Mouse (Mus musculus) hindbrain, postnatal 0 days (tissue): ENCODE measurements at regions not wholly inside any gene's neighbourhood (a gene's known extent, or its start where the extent isn't known, plus 50 kb on each side); places are given as distances from the start of the nearest gene placed in this dataset.

Experiments used
- ATAC-seq: fragments of 200-750 bp; cut with Nextera tagmentation; 2 replicates; pipeline ENCODE4 v1.8.0; 2017; ENCODE audit warnings: mild to moderate bottlenecking, moderate TSS enrichment, moderate library complexity
- DNase-seq: peaks from one replicate; pipeline ENCODE4 v3.0.0-alpha.2; 2015; ENCODE audit warnings: low spot score
- H3K27ac ChIP-seq: fragments of 300-500 bp; sonication (generic); 2 replicates; pipeline ENCODE4 v1.5.1; 2014; ENCODE audit warnings: mild to moderate bottlenecking
- H3K27me3 ChIP-seq: fragments of 300-500 bp; sonication (generic); 2 replicates; pipeline ENCODE4 v1.6.1; 2014; ENCODE audit warnings: low read length, mixed read lengths; ENCODE audit not compliant: insufficient read depth
- H3K36me3 ChIP-seq: fragments of 300-500 bp; sonication (generic); 2 replicates; pipeline ENCODE4 v1.6.1; 2014; ENCODE audit warnings: low read length, mixed read lengths; ENCODE audit not compliant: insufficient read depth
- H3K4me1 ChIP-seq: fragments of 300-500 bp; sonication (generic); 2 replicates; pipeline ENCODE4 v1.6.1; 2014; ENCODE audit warnings: antibody characterized with exemption, low read length, mixed read lengths; ENCODE audit not compliant: insufficient read depth
- H3K4me2 ChIP-seq: fragments of 300-500 bp; sonication (generic); 2 replicates; pipeline ENCODE4 v1.6.1; 2014; ENCODE audit warnings: low read depth, mild to moderate bottlenecking, low read length, moderate library complexity, mixed read lengths
- H3K4me3 ChIP-seq: fragments of 300-500 bp; sonication (generic); 2 replicates; pipeline ENCODE4 v1.5.1; 2014; ENCODE audit warnings: low read length
- H3K9ac ChIP-seq: fragments of 300-500 bp; sonication (generic); replicated peaks from 2 replicates; pipeline ENCODE4 v1.6.1; 2014; ENCODE audit warnings: mild to moderate bottlenecking, low read length, moderate library complexity, mixed read lengths
- H3K9me3 ChIP-seq: fragments of 300-500 bp; sonication (generic); 2 replicates; pipeline ENCODE4 v1.6.1; 2016; ENCODE audit warnings: low read length, mixed read lengths
- CTCF ChIP-seq: IDR thresholded peaks from 2 replicates; pipeline ENCODE4 v1.5.1; 2016; ENCODE audit warnings: antibody characterized with exemption, control low read depth, low read depth
- WGBS: fragments of 180-500 bp; shearing (Covaris S2); extraction: QIAGEN DNeasy Blood & Tissue Kit; methylation state at CpG from one replicate; pipeline ENCODE4 v1.1.7; 2014; 5-methylcytosine and 5-hydroxymethylcytosine counted together

- WGBS = 67% methylated on average over 1 of the region's 1 CpGs
- no peak for DNase-seq
- no peak overlapping the region for H3K4me2 ChIP-seq
Measured at GRCm38 (mm10) chr10:91367488-91367887, 186.4 kb upstream of the Tmpo start.

GRCm38 (mm10) chr10:91362587-91362986 is 181.5 kb upstream of the Tmpo start:
- TF ChIP-seq CTCF = peak; percentile 33
- Histone ChIP-seq H3K36me3 (no peaks in the 10 kb centered on the region), H3K27me3 (no peaks in the 10 kb centered on the region), H3K9me3 (no peaks in the 10 kb centered on the region), H3K9ac (no peak overlapping the region), H3K4me2 (no peak overlapping the region), H3K4me1 (no peaks in the 10 kb centered on the region), H3K4me3 (no peak overlapping the region), H3K27ac (no peak overlapping the region)
- DNase-seq (no peak), ATAC-seq (no peak)
- WGBS = 84% methylated on average over 3 of the region's 3 CpGs

More at GRCm38 (mm10) chr10:91367488-91367887, 186.4 kb upstream of the Tmpo start:
- TF ChIP-seq CTCF = no peak
- no peak overlapping the region for H3K4me3 ChIP-seq
- H3K27ac ChIP-seq = no peak overlapping the region
- no peak for ATAC-seq
- H3K9ac ChIP-seq = no peak overlapping the region
- H3K4me1 ChIP-seq = no peaks in the 10 kb centered on the region
- H3K36me3 ChIP-seq = no peaks in the 10 kb centered on the region
- no peaks in the 10 kb centered on the region for H3K9me3 ChIP-seq
- H3K27me3 ChIP-seq = no peaks in the 10 kb centered on the region

GRCm38 (mm10) chr10:91361621-91362020 is 180.5 kb upstream of the Tmpo start:
- Histone ChIP-seq H3K4me2 (no peak overlapping the region), H3K27me3 (no peaks in the 10 kb centered on the region), H3K36me3 (no peaks in the 10 kb centered on the region), H3K4me1 (no peaks in the 10 kb centered on the region), H3K4me3 (no peak overlapping the region), H3K9ac (no peak overlapping the region), H3K9me3 (no peaks in the 10 kb centered on the region), H3K27ac (no peak overlapping the region)
- ATAC-seq (no peak), DNase-seq (no peak)
- 80% methylated on average over 2 of the region's 2 CpGs for whole genome bisulfite sequencing
- no peak for TF ChIP-seq CTCF

GRCm38 (mm10) chr10:91345465-91345864 is 164.3 kb upstream of the Tmpo start:
- H3K4me2 ChIP-seq = no peak overlapping the region
- no peak for TF ChIP-seq CTCF
- H3K27me3 ChIP-seq = no peaks in the 10 kb centered on the region
- H3K4me1 ChIP-seq = no peaks in the 10 kb centered on the region
- peak; percentile 15 for DNase-seq
- no peak overlapping the region for H3K9ac ChIP-seq
- no peaks in the 10 kb centered on the region for H3K9me3 ChIP-seq
- no peak overlapping the region for H3K4me3 ChIP-seq
- H3K27ac ChIP-seq = no peak overlapping the region
- 59% methylated on average over 5 of the region's 5 CpGs for WGBS
- ATAC-seq = no peak
- H3K36me3 ChIP-seq = no peaks in the 10 kb centered on the region

- Histone ChIP-seq H3K4me3 (no peak overlapping the region), H3K4me1 (no peaks in the 10 kb centered on the region), H3K9me3 (no peaks in the 10 kb centered on the region), H3K9ac (no peak overlapping the region), H3K36me3 (no peaks in the 10 kb centered on the region), H3K4me2 (no peak overlapping the region), H3K27ac (no peak overlapping the region), H3K27me3 (no peaks in the 10 kb centered on the region)
- no peak for DNase-seq
- no peak for TF ChIP-seq CTCF
- ATAC-seq = no peak
- 76% methylated on average over 8 of the region's 8 CpGs for WGBS
Measured at GRCm38 (mm10) chr10:91342083-91342482, 161.0 kb upstream of the Tmpo start.

GRCm38 (mm10) chr10:91339361-91339760 is 158.2 kb upstream of the Tmpo start:
- Histone ChIP-seq H3K27me3 (no peaks in the 10 kb centered on the region), H3K4me2 (no peak overlapping the region), H3K9me3 (no peaks in the 10 kb centered on the region), H3K36me3 (no peaks in the 10 kb centered on the region), H3K4me1 (no peaks in the 10 kb centered on the region), H3K27ac (no peak overlapping the region), H3K9ac (no peak overlapping the region), H3K4me3 (no peak overlapping the region)
- TF ChIP-seq CTCF = no peak
- WGBS = 78% methylated on average over 3 of the region's 3 CpGs
- ATAC-seq = no peak
- DNase-seq = no peak

GRCm38 (mm10) chr10:91326661-91327312 is 145.7 kb upstream of the Tmpo start:
- TF ChIP-seq CTCF = no peak
- H3K27ac ChIP-seq = no peak overlapping the region
- no peaks in the 10 kb centered on the region for H3K36me3 ChIP-seq

More at GRCm38 (mm10) chr10:91326661-91327312, 145.7 kb upstream of the Tmpo start:
- DNase-seq (no peak), ATAC-seq (no peak)
- 42% methylated on average over 12 of the region's 12 CpGs for WGBS
- no peak overlapping the region for H3K9ac ChIP-seq
- no peaks in the 10 kb centered on the region for H3K4me1 ChIP-seq
- no peak overlapping the region for H3K4me3 ChIP-seq
- no peaks in the 10 kb centered on the region for H3K9me3 ChIP-seq
- no peak overlapping the region for H3K4me2 ChIP-seq
- H3K27me3 ChIP-seq = no peaks in the 10 kb centered on the region
